Mouse (Mus musculus): ENCODE data around the gene Dcun1d4. TPM values are rescaled to one million over a fixed set of nuclear protein-coding genes. Genes with fewer than 3 reads are reported as not detected.

Gene Dcun1d4
- total and polyA plus RNA-seq, 2 experiments from 2014 or later = 5.2 to 10.4 TPM

DNA sequence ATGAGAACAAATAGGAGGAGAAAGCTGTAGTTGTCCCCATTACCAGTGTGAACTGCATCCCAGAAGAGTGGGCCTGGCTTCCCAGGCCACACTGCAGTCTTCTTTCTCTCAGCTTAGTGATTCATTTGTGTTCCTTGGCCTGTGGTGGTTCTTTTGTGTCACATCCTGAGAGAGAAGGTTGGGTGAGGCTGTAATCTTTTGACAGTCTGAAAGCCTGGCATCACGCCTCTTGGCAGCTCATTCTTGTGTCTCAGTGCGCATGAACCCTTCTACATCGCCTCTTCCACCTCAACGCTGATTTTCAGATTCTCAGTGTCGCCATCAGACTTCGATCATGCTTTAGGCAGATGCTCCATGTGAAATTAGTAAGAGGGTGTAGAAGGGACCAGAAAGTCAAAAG lies 83.2 kb downstream of the Dcun1d4 start:
- WGBS = 84% methylated on average over 6 of the region's 6 CpGs
- ATAC-seq (ENCODE audit: insufficient read depth, low read depth) (no peak), DNase-seq (ENCODE audit: low spot score) (peak; percentile 43)
- no peak overlapping the region for H3K9ac ChIP-seq (replicated peaks; ENCODE audit: low read depth, low read length)
- H3K4me3 ChIP-seq (ENCODE audit: low read depth, low read length) = no peak overlapping the region
- TF ChIP-seq EP300 (IDR thresholded peaks at IDR 0.05; ENCODE audit: low read depth) (no peak), CTCF (IDR thresholded peaks at IDR 0.05; ENCODE audit: low read depth) (no peak)
- peaks cover 3% of the 10 kb centered on the region; the same call in 1 of the 2 replicates for H3K36me3 ChIP-seq (replicated peaks; ENCODE audit: control insufficient read depth, insufficient read depth, low read length)
- no peaks in the 10 kb centered on the region for H3K9me3 ChIP-seq (replicated peaks; ENCODE audit: control insufficient read depth, low read length)
- H3K27me3 ChIP-seq (ENCODE audit: control insufficient read depth, insufficient read depth, low read length) = no peaks in the 10 kb centered on the region
- no peak overlapping the region for H3K27ac ChIP-seq (ENCODE audit: low read depth)
- H3K4me2 ChIP-seq (ENCODE audit: low read depth, low read length) = no peak overlapping the region
- H3K4me1 ChIP-seq (ENCODE audit: control insufficient read depth, insufficient read depth) = no peaks in the 10 kb centered on the region

DNA sequence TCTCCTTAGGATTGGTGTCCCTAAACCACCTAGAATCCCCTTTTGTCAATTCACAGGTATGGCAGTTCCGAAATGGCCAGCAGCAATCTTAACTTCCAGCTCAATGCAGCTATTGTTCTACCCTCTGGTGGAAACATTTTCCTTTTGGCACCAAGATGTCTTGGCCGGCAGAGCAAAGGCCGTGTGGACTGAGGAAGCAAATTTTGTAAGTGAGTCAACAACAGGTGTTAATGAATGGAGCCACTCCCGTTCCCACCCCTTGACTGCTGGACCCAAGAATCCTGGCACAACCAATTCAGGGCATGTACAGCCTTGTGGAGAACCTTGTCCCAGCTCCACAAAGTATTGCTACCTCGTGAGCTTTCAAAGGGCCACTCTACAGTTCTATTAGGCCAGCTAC lies 85.3 kb downstream of the Dcun1d4 start:
- 72% methylated on average over 5 of the region's 5 CpGs for WGBS
- Histone ChIP-seq H3K9ac (replicated peaks; ENCODE audit: low read depth, low read length) (no peak overlapping the region), H3K4me3 (ENCODE audit: low read depth, low read length) (no peak overlapping the region), H3K9me3 (replicated peaks; ENCODE audit: control insufficient read depth, low read length) (no peaks in the 10 kb centered on the region), H3K36me3 (replicated peaks; ENCODE audit: control insufficient read depth, insufficient read depth, low read length) (no peaks in the 10 kb centered on the region), H3K4me1 (ENCODE audit: control insufficient read depth, insufficient read depth) (no peaks in the 10 kb centered on the region), H3K27me3 (ENCODE audit: control insufficient read depth, insufficient read depth, low read length) (no peaks in the 10 kb centered on the region), H3K27ac (ENCODE audit: low read depth) (no peak overlapping the region), H3K4me2 (ENCODE audit: low read depth, low read length) (no peak overlapping the region)
- ATAC-seq (ENCODE audit: insufficient read depth, low read depth) (no peak), DNase-seq (ENCODE audit: low spot score) (no peak)
- no peak for TF ChIP-seq EP300 (IDR thresholded peaks at IDR 0.05; ENCODE audit: low read depth)
- TF ChIP-seq CTCF (IDR thresholded peaks at IDR 0.05; ENCODE audit: low read depth) = no peak

DNA sequence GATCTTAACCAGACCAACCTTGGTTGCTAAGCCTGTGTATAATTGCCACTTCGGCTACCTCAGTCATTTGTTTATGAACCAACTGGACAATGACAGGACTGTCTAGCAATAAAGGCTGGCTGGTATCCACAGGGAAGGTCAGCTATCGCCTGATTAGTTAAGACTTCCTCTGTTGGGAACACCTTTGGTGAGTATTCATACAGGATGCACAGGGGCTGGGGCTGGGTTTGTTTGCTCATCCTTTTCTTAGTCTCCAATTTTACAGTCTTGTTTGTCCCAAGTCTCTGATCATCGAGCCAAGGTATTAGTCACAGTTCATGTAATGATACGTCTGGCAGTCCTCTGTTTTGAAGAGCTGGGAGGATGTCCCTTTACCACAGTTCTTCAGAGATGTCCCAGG lies 86.1 kb downstream of the Dcun1d4 start:
- H3K36me3 ChIP-seq (replicated peaks; ENCODE audit: control insufficient read depth, insufficient read depth, low read length) = no peaks in the 10 kb centered on the region
- H3K4me2 ChIP-seq (ENCODE audit: low read depth, low read length) = no peak overlapping the region
- H3K27me3 ChIP-seq (ENCODE audit: control insufficient read depth, insufficient read depth, low read length) = no peaks in the 10 kb centered on the region
- H3K4me1 ChIP-seq (ENCODE audit: control insufficient read depth, insufficient read depth) = no peaks in the 10 kb centered on the region
- no peak overlapping the region for H3K4me3 ChIP-seq (ENCODE audit: low read depth, low read length)
- no peak overlapping the region for H3K9ac ChIP-seq (replicated peaks; ENCODE audit: low read depth, low read length)
- ATAC-seq (ENCODE audit: insufficient read depth, low read depth) (no peak), DNase-seq (ENCODE audit: low spot score) (no peak)
- no peak for TF ChIP-seq EP300 (IDR thresholded peaks at IDR 0.05; ENCODE audit: low read depth)
- no peak for TF ChIP-seq CTCF (IDR thresholded peaks at IDR 0.05; ENCODE audit: low read depth)
- H3K9me3 ChIP-seq (replicated peaks; ENCODE audit: control insufficient read depth, low read length) = no peaks in the 10 kb centered on the region
- no peak overlapping the region for H3K27ac ChIP-seq (ENCODE audit: low read depth)
- 80% methylated on average over 4 of the region's 4 CpGs for WGBS

DNA sequence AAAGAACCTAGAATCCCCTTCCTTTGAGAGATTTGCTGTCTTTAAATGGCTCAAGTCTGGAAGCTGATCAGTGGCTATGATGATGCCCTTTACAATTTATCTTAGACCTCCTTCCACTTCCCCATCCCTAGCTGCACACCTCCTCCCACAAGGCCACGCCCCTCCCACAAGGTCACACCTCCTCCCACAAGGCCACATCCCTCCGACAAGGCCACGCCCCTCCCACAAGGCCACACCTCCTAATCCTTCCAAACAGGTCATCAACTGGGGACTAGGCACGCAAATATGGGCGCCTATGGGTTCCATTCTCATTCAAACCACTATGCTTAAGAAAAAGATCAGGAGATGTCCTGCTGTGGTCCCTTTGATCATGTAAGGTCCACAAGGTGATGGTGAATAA lies 88.4 kb downstream of the Dcun1d4 start:
- TF ChIP-seq EP300 (IDR thresholded peaks at IDR 0.05; ENCODE audit: low read depth) (no peak), CTCF (IDR thresholded peaks at IDR 0.05; ENCODE audit: low read depth) (no peak)
- 73% methylated on average over 5 of the region's 5 CpGs for WGBS
- no peaks in the 10 kb centered on the region for H3K27me3 ChIP-seq (ENCODE audit: control insufficient read depth, insufficient read depth, low read length)
- H3K4me3 ChIP-seq (ENCODE audit: low read depth, low read length) = no peak overlapping the region
- no peak overlapping the region for H3K9ac ChIP-seq (replicated peaks; ENCODE audit: low read depth, low read length)
- no peaks in the 10 kb centered on the region for H3K4me1 ChIP-seq (ENCODE audit: control insufficient read depth, insufficient read depth)
- no peak for ATAC-seq (ENCODE audit: insufficient read depth, low read depth)
- H3K27ac ChIP-seq (ENCODE audit: low read depth) = no peak overlapping the region
- H3K36me3 ChIP-seq (replicated peaks; ENCODE audit: control insufficient read depth, insufficient read depth, low read length) = no peaks in the 10 kb centered on the region
- DNase-seq (ENCODE audit: low spot score) = no peak
- no peak overlapping the region for H3K4me2 ChIP-seq (ENCODE audit: low read depth, low read length)
- H3K9me3 ChIP-seq (replicated peaks; ENCODE audit: control insufficient read depth, low read length) = no peaks in the 10 kb centered on the region

DNA sequence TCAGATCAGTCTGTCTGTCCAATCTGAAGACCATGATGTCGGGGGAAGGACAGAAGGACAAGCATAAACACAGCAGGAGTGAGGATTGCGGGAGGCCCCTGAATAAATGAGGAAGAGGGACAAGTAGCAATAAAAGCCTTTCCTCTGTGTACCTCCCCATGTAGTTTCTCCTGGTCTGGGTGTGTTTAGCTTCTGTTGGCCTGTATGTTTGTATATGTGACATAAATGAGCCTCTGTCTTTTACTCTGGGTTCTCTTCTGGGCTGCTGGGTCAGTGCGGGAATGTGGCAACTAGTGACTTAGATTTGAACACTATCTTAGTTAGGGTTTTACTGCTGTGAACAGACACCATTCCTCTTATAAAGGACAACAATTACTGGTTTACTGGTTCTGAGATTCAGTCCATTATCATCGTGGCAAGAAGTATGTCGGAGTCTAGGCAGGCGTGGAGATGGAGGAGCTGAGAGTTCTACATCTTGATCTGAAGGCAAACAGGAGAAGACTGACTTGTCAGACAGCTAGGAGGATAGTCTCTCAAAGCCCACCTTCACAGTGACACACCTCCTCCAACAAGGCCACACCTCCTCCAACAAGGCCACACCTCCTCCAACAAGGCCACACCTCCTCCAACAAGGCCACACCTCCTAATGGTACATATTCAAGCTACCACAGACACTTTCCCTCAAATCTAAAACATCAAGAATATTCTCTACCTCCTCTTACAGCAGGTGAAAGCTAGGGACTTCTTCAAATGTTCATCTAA lies 90.8 kb downstream of the Dcun1d4 start:
- Histone ChIP-seq H3K36me3 (replicated peaks; ENCODE audit: control insufficient read depth, insufficient read depth, low read length) (no peaks in the 10 kb centered on the region), H3K27me3 (ENCODE audit: control insufficient read depth, insufficient read depth, low read length) (no peaks in the 10 kb centered on the region), H3K9me3 (replicated peaks; ENCODE audit: control insufficient read depth, low read length) (no peaks in the 10 kb centered on the region), H3K9ac (replicated peaks; ENCODE audit: low read depth, low read length) (no peak overlapping the region), H3K4me2 (ENCODE audit: low read depth, low read length) (no peak overlapping the region), H3K4me1 (ENCODE audit: control insufficient read depth, insufficient read depth) (no peaks in the 10 kb centered on the region; the same call in 1 of the 2 replicates), H3K27ac (ENCODE audit: low read depth) (no peak overlapping the region), H3K4me3 (ENCODE audit: low read depth, low read length) (no peak overlapping the region)
- ATAC-seq (ENCODE audit: insufficient read depth, low read depth) (no peak), DNase-seq (ENCODE audit: low spot score) (no peak)
- TF ChIP-seq CTCF (IDR thresholded peaks at IDR 0.05; ENCODE audit: low read depth) (no peak), EP300 (IDR thresholded peaks at IDR 0.05; ENCODE audit: low read depth) (no peak)
- 87% methylated on average over 6 of the region's 6 CpGs for WGBS

DNA sequence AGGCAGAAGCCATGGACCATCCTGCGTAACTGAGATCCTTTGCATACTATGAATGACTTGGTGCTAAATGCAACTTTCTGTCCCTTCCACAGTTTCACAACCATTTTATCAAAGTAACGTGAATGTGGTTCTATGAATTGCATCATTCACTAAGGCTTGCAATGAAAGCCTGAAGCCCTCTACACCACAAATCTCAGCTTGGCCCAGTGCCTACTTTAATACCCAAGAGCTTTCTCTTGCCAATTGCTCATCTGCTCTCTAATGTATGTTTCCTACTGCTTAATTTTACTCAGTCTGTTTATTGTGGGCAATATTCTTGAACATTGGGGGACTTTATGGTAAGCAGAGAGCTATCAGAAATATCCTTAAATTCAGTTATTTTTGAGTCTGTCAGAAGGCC lies 92.0 kb downstream of the Dcun1d4 start:
- Histone ChIP-seq H3K36me3 (replicated peaks; ENCODE audit: control insufficient read depth, insufficient read depth, low read length) (no peaks in the 10 kb centered on the region), H3K9ac (replicated peaks; ENCODE audit: low read depth, low read length) (no peak overlapping the region), H3K27me3 (ENCODE audit: control insufficient read depth, insufficient read depth, low read length) (no peaks in the 10 kb centered on the region), H3K9me3 (replicated peaks; ENCODE audit: control insufficient read depth, low read length) (no peaks in the 10 kb centered on the region), H3K4me3 (ENCODE audit: low read depth, low read length) (no peak overlapping the region), H3K4me2 (ENCODE audit: low read depth, low read length) (no peak overlapping the region), H3K4me1 (ENCODE audit: control insufficient read depth, insufficient read depth) (no peaks in the 10 kb centered on the region; the same call in 1 of the 2 replicates), H3K27ac (ENCODE audit: low read depth) (no peak overlapping the region)
- ATAC-seq (ENCODE audit: insufficient read depth, low read depth) (no peak), DNase-seq (ENCODE audit: low spot score) (no peak)
- no peak for TF ChIP-seq EP300 (IDR thresholded peaks at IDR 0.05; ENCODE audit: low read depth)
- TF ChIP-seq CTCF (IDR thresholded peaks at IDR 0.05; ENCODE audit: low read depth) = no peak
- WGBS = 75% methylated on average over 2 of the region's 2 CpGs

All from heart, postnatal 0 days (tissue).